Mouse (Mus musculus) forelimb bud, embryonic 11.5 days (tissue): Measurements from ENCODE around the gene Togaram2.
A peak's percentile ranks its signal among the peaks of the same experiment; 100 is the strongest.

Experiments
- DNase-seq: peaks from one replicate; pipeline ENCODE4 v3.0.0-alpha.2; 2012; ENCODE audit warnings: low read depth, low spot score

Togaram2 gene

GRCm38 (mm10) chr17:71682379-71682778 is 9.3 kb downstream of the Togaram2 start:
- DNase-seq, result no peak

- no peak for DNase-seq
Measured at GRCm38 (mm10) chr17:71683281-71683680, 10.2 kb downstream of the Togaram2 start.

GRCm38 (mm10) chr17:71684103-71684608 is 11.1 kb downstream of the Togaram2 start:
- DNase-seq, result no peak

- DNase-seq, result no peak
Measured at GRCm38 (mm10) chr17:71687436-71687835, 14.4 kb downstream of the Togaram2 start.

- DNase-seq, result no peak
Measured at GRCm38 (mm10) chr17:71689903-71690302, 16.8 kb downstream of the Togaram2 start.

GRCm38 (mm10) chr17:71691361-71691875 is 18.4 kb downstream of the Togaram2 start:
- no peak for DNase-seq

GRCm38 (mm10) chr17:71693313-71693712 is 20.3 kb downstream of the Togaram2 start:
- DNase-seq, result peak; percentile 18

GRCm38 (mm10) chr17:71693780-71694179 is 20.7 kb downstream of the Togaram2 start:
- DNase-seq, result peak; percentile 21

- DNase-seq, result no peak
Measured at GRCm38 (mm10) chr17:71695151-71695550, 22.1 kb downstream of the Togaram2 start.

- DNase-seq, result no peak
Measured at GRCm38 (mm10) chr17:71695716-71696315, 22.8 kb downstream of the Togaram2 start.

GRCm38 (mm10) chr17:71696396-71696795 is 23.3 kb downstream of the Togaram2 start:
- DNase-seq, result no peak

- no peak for DNase-seq
Measured at GRCm38 (mm10) chr17:71697896-71698618, 25.0 kb downstream of the Togaram2 start.

- DNase-seq, result no peak
Measured at GRCm38 (mm10) chr17:71698619-71698956, 25.5 kb downstream of the Togaram2 start.

- DNase-seq, result no peak
Measured at GRCm38 (mm10) chr17:71705113-71705512, 32.1 kb downstream of the Togaram2 start.

- no peak for DNase-seq
Measured at GRCm38 (mm10) chr17:71705550-71706480, 32.8 kb downstream of the Togaram2 start.

GRCm38 (mm10) chr17:71707715-71708114 is 34.7 kb downstream of the Togaram2 start:
- no peak for DNase-seq

- no peak for DNase-seq
Measured at GRCm38 (mm10) chr17:71712279-71712678, 39.2 kb downstream of the Togaram2 start.

- DNase-seq, result no peak
Measured at GRCm38 (mm10) chr17:71715034-71715433, 42.0 kb downstream of the Togaram2 start.

- no peak for DNase-seq
Measured at GRCm38 (mm10) chr17:71717881-71718625, 45.0 kb downstream of the Togaram2 start.

- DNase-seq, result no peak
Measured at GRCm38 (mm10) chr17:71720434-71720833, 47.4 kb downstream of the Togaram2 start.

GRCm38 (mm10) chr17:71721019-71721418 is 48.0 kb downstream of the Togaram2 start:
- DNase-seq, result no peak
